Mouse (Mus musculus) G1E-ER4 (cell line): ENCODE data around the gene 4930590J08Rik. TPM values are rescaled to one million over a fixed set of nuclear protein-coding genes. Genes with fewer than 3 reads are reported as not detected.
"Not testable (repeated sequence)": the region's sequence is repeated elsewhere in the genome, so short reads cannot be mapped to it uniquely, and the experiment has no call there.

Source experiments
- GATA1 ChIP-seq: IDR thresholded peaks from one replicate; pipeline ENCODE4 v1.8.0; 2012; ENCODE audit warnings: low read length, inconsistent platforms
- polyA plus RNA-seq: library from polyadenylated mRNA; stranded (reverse); fragments of >175 nt; gene quantifications from 2 replicates; pipeline ENCODE4 v1.2.3, GENCODE M21; 2012

The 4930590J08Rik gene
- 0.04 TPM in 1 of 2 replicates, not detected in the other for polyA plus RNA-seq

GRCm38 (mm10) chr6:91902509-91902908, at the start of gene 4930590J08Rik:
Gene 4930590J08Rik, plus strand, starts transcription at chr6:91902809.
- not testable (repeated sequence) for TF ChIP-seq GATA1

- TF ChIP-seq GATA1: no peak
These were observed 44.3 kb upstream of the 4930590J08Rik start for GRCm38 (mm10) chr6:91858339-91858738.

GRCm38 (mm10) chr6:91862848-91863247, 39.8 kb upstream of the 4930590J08Rik start:
- TF ChIP-seq GATA1: no peak

GRCm38 (mm10) chr6:91864595-91864994, 38.0 kb upstream of the 4930590J08Rik start:
- no peak for TF ChIP-seq GATA1

- no peak for TF ChIP-seq GATA1
These were observed 37.0 kb upstream of the 4930590J08Rik start for GRCm38 (mm10) chr6:91865601-91866000.

- no peak for TF ChIP-seq GATA1
These were observed 34.5 kb upstream of the 4930590J08Rik start for GRCm38 (mm10) chr6:91868091-91868490.

- TF ChIP-seq GATA1: no peak
These were observed 29.8 kb upstream of the 4930590J08Rik start for GRCm38 (mm10) chr6:91872781-91873180.

GRCm38 (mm10) chr6:91877885-91878651, 24.5 kb upstream of the 4930590J08Rik start, which contains the start of gene Ccdc174:
Gene Ccdc174, plus strand, starts transcription at chr6:91878053.
- TF ChIP-seq GATA1: no peak

- no peak for TF ChIP-seq GATA1
These were observed 18.8 kb upstream of the 4930590J08Rik start for GRCm38 (mm10) chr6:91883859-91884258.

- no peak for TF ChIP-seq GATA1
These were observed 13.2 kb upstream of the 4930590J08Rik start for GRCm38 (mm10) chr6:91889255-91889906.

GRCm38 (mm10) chr6:91890615-91891014, 12.0 kb upstream of the 4930590J08Rik start:
- TF ChIP-seq GATA1: no peak

GRCm38 (mm10) chr6:91891776-91892175, 10.8 kb upstream of the 4930590J08Rik start:
- no peak for TF ChIP-seq GATA1

- no peak for TF ChIP-seq GATA1
These were observed 5.8 kb upstream of the 4930590J08Rik start for GRCm38 (mm10) chr6:91896783-91897182.

- no peak for TF ChIP-seq GATA1
These were observed 1.1 kb upstream of the 4930590J08Rik start for GRCm38 (mm10) chr6:91901505-91901904.

- TF ChIP-seq GATA1: no peak
These were observed 11.4 kb downstream of the 4930590J08Rik start for GRCm38 (mm10) chr6:91914011-91914410.

- TF ChIP-seq GATA1: no peak
These were observed 14.7 kb downstream of the 4930590J08Rik start for GRCm38 (mm10) chr6:91917286-91917685.

- TF ChIP-seq GATA1: no peak
These were observed 15.1 kb downstream of the 4930590J08Rik start for GRCm38 (mm10) chr6:91917716-91918115.
